Mouse (Mus musculus): ENCODE results near the gene Pecam1. TPM values are rescaled to one million over a fixed set of nuclear protein-coding genes. Genes with fewer than 3 reads are reported as not detected.

The Pecam1 gene
- total and polyA plus RNA-seq, 3 experiments: 18.4 to 22.3 (median 19.2) TPM

DNA sequence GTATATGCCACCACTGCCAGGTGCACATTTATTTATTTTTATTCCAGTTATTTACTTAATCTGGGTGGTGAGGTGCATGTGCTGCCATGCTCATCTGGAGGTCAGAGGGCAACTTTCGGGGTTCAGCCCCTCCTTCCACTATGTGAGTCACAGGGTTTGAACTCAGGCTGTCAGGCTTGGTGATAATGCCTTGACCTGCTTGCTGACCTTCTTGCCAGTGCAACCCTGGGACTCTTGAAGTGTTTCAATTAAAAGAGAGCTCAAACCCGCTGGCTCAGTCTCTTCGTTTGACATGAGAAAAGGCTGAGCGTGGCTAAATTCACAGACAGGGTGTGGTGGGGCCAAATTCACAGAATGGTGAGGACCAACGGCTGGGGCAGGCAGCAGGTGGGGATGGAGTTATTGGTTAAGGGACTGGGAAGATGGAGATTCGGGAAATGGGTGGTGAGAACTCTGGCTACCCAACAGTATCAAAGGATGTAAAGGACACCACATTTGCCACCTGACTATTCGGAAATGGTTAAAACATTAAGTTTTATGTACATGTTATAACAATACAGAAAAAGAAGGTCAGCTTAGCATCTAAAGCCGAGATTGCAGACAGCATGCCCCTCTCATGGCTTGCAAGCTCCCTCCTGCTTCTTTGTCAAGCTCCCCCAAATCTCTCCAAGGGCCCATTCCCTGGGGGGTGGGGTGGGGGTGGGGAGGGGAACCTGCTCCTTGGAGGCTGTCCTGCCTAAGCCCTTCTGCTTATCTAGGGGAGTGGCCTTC, 81.1 kb downstream of the Pecam1 start:
- no peaks in the 10 kb centered on the region for H3K79me2 ChIP-seq (replicated peaks; ENCODE audit: control insufficient read depth, extremely low read depth, insufficient read depth, poor library complexity, severe bottlenecking)
- H3K4me2 ChIP-seq (ENCODE audit: insufficient read depth, low read depth, poor library complexity, severe bottlenecking): peak overlapping the region; percentile 76
- H3K4me1 ChIP-seq (ENCODE audit: control insufficient read depth in 1 of 2, insufficient read depth in 2 of 2): peaks cover 69 to 96% of the 10 kb centered on the region in 2 experiments
- TF ChIP-seq CHD2 (IDR thresholded peaks at IDR 0.05; ENCODE audit: low read length) (peak; percentile 63; the same call in 1 of the 2 replicates), SIN3A (IDR thresholded peaks at IDR 0.05; ENCODE audit: low read length) (no peak)
- no peaks in the 10 kb centered on the region for H3K27me3 ChIP-seq (replicated peaks)
- no peaks in the 10 kb centered on the region for H3K9me3 ChIP-seq (replicated peaks; ENCODE audit: low read length)
- 0 out of 2 replicates have a peak overlapping the region, but pooled peaks have one; percentile 16 for H3K9ac ChIP-seq (ENCODE audit: insufficient read depth, low read depth)
- H3K36me3 ChIP-seq (replicated peaks in 1 of 2; ENCODE audit: control insufficient read depth in 1 of 2, insufficient read depth in 1 of 2, low read length in 1 of 2): peaks cover 0 to 12% of the 10 kb centered on the region in 2 experiments
- peak overlapping the region; percentile 69 for H3K27ac ChIP-seq (ENCODE audit: insufficient read depth, low read depth)
- no peak for DNase-seq (ENCODE audit: extremely low read depth)
- no peak overlapping the region for H3K4me3 ChIP-seq (replicated peaks in 1 of 3; ENCODE audit: low read depth in 2 of 3, low read length in 2 of 3, poor library complexity in 1 of 3)
- dilution Hi-C loops (cut with MboI; ENCODE audit: extremely low pct_ligation_motif_present, extremely low pct_unique_long_range_greater_than_20kb, low sequenced_read_pairs) (no loop called here), in situ Hi-C loops (cut with MboI; ENCODE audit: low pct_ligation_motif_present, low pct_unique_long_range_greater_than_20kb, low sequenced_read_pairs) (no loop called here)

DNA sequence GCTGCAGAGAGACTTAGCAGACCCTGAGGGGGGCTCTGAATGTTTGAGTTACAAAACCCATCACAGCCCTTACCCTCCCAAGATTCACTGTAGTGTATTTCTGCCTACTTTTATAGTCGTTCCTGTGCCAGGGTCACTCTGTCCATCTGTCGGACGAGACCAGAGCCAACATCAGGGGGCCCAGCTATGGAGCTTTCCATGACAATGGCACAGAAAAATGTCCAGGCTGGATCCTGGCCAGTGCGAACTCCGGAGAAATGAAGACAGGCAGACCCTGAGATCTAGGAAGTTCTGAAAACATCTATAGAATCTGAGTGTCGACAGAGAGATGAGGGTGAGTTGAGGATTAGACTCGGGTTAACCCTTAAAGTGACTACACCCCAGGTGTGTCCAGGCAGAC, 82.1 kb downstream of the Pecam1 start:
- Histone ChIP-seq H3K4me1 (ENCODE audit: control insufficient read depth in 1 of 2, insufficient read depth in 2 of 2) (peaks cover 65 to 96% of the 10 kb centered on the region in 2 experiments), H3K79me2 (replicated peaks; ENCODE audit: control insufficient read depth, extremely low read depth, insufficient read depth, poor library complexity, severe bottlenecking) (no peaks in the 10 kb centered on the region), H3K4me2 (ENCODE audit: insufficient read depth, low read depth, poor library complexity, severe bottlenecking) (no peak overlapping the region), H3K9ac (ENCODE audit: insufficient read depth, low read depth) (no peak overlapping the region), H3K27me3 (replicated peaks) (no peaks in the 10 kb centered on the region), H3K27ac (ENCODE audit: insufficient read depth, low read depth) (no peak overlapping the region), H3K9me3 (replicated peaks; ENCODE audit: low read length) (no peaks in the 10 kb centered on the region), H3K36me3 (replicated peaks in 1 of 2; ENCODE audit: control insufficient read depth in 1 of 2, insufficient read depth in 1 of 2, low read length in 1 of 2) (peaks cover 0 to 12% of the 10 kb centered on the region in 2 experiments), H3K4me3 (replicated peaks in 1 of 3; ENCODE audit: low read depth in 2 of 3, low read length in 2 of 3, poor library complexity in 1 of 3) (no peak overlapping the region)
- DNase-seq (ENCODE audit: extremely low read depth): no peak
- dilution Hi-C loops (cut with MboI; ENCODE audit: extremely low pct_ligation_motif_present, extremely low pct_unique_long_range_greater_than_20kb, low sequenced_read_pairs): no loop called here
- in situ Hi-C loops (cut with MboI; ENCODE audit: low pct_ligation_motif_present, low pct_unique_long_range_greater_than_20kb, low sequenced_read_pairs): no loop called here
- TF ChIP-seq RAD21 (IDR thresholded peaks at IDR 0.05; ENCODE audit: low read depth, low read length) (no peak), JUND (conservative IDR thresholded peaks at IDR 0.05; ENCODE audit: low read depth, low read length) (no peak), SIN3A (IDR thresholded peaks at IDR 0.05; ENCODE audit: low read length) (no peak)

DNA sequence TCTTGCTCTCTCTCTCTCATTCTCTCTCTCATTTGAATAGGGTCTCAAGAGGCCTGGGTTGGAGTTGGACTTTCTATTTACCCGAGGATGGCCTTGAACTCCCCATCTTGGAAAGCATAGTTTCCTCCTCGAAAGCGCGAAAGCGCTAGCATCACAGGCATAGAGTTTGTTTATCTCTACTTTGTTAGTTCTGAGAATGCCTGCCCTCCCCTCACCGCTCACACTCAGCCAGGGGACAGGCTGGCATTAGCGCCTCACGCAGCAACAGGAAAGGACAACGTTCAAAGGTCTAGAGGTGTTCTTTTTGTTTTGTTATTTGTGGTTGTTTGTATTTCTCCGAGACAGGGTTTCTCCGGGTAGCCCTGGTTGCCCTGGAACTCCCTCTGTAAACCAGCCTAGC, 82.6 kb downstream of the Pecam1 start:
- H3K4me3 ChIP-seq (replicated peaks in 1 of 3; ENCODE audit: low read depth in 2 of 3, low read length in 2 of 3, poor library complexity in 1 of 3): no peak overlapping the region
- H3K27ac ChIP-seq (ENCODE audit: insufficient read depth, low read depth): peak overlapping the region; percentile 15; the same call in 1 of the 2 replicates
- no peaks in the 10 kb centered on the region for H3K9me3 ChIP-seq (replicated peaks; ENCODE audit: low read length)
- no peaks in the 10 kb centered on the region for H3K79me2 ChIP-seq (replicated peaks; ENCODE audit: control insufficient read depth, extremely low read depth, insufficient read depth, poor library complexity, severe bottlenecking)
- H3K36me3 ChIP-seq (replicated peaks in 1 of 2; ENCODE audit: control insufficient read depth in 1 of 2, insufficient read depth in 1 of 2, low read length in 1 of 2): peaks cover 0 to 12% of the 10 kb centered on the region in 2 experiments
- TF ChIP-seq MAZ (IDR thresholded peaks at IDR 0.05; ENCODE audit: low read depth, low read length): 0 out of 2 replicates have a peak, but pooled peaks have one; percentile 32
- no peak for TF ChIP-seq IRF4 (IDR thresholded peaks at IDR 0.05; ENCODE audit: low read depth, low read length)
- 0 out of 2 replicates have a peak, but pooled peaks have one; percentile 9 for TF ChIP-seq CHD1 (IDR thresholded peaks at IDR 0.05; ENCODE audit: low read depth, low read length)
- no peak for TF ChIP-seq EP300 (IDR thresholded peaks at IDR 0.05; ENCODE audit: low read length)
- 0 out of 2 replicates have a peak, but pooled peaks have one; percentile 16 for TF ChIP-seq MEF2A (IDR thresholded peaks at IDR 0.05; ENCODE audit: borderline replicate concordance, low read depth, low read length)
- peak; percentile 25; the same call in 1 of the 2 replicates for TF ChIP-seq ETS1 (conservative IDR thresholded peaks at IDR 0.05; ENCODE audit: low read depth, low read length)
- TF ChIP-seq POLR2AphosphoS2 (IDR thresholded peaks at IDR 0.05; ENCODE audit: low read depth, low read length): no peak
- H3K9ac ChIP-seq (ENCODE audit: insufficient read depth, low read depth): no peak overlapping the region
- H3K27me3 ChIP-seq (replicated peaks): no peaks in the 10 kb centered on the region
- dilution Hi-C loops (cut with MboI; ENCODE audit: extremely low pct_ligation_motif_present, extremely low pct_unique_long_range_greater_than_20kb, low sequenced_read_pairs): no loop called here
- no peak for DNase-seq (ENCODE audit: extremely low read depth)
- H3K4me1 ChIP-seq (ENCODE audit: control insufficient read depth in 1 of 2, insufficient read depth in 2 of 2): peaks cover 60 to 96% of the 10 kb centered on the region in 2 experiments
- in situ Hi-C loops (cut with MboI; ENCODE audit: low pct_ligation_motif_present, low pct_unique_long_range_greater_than_20kb, low sequenced_read_pairs): no loop called here
- H3K4me2 ChIP-seq (ENCODE audit: insufficient read depth, low read depth, poor library complexity, severe bottlenecking): no peak overlapping the region

Measured in CH12.LX (cell line).